Mouse (Mus musculus): ENCODE results near the gene Wrnip1. TPM values are rescaled to one million over a fixed set of nuclear protein-coding genes. Genes with fewer than 3 reads are reported as not detected.

The Wrnip1 gene
- polyA plus RNA-seq, 1 experiment from 2014 or later: 19.4 TPM

- no peak overlapping the region for H3K4me3 ChIP-seq
- 77% methylated on average over 2 of the region's 2 CpGs for WGBS
- no peaks in the 10 kb centered on the region for H3K4me1 ChIP-seq (replicated peaks)
- H3K9me3 ChIP-seq: no peaks in the 10 kb centered on the region
- no peak for DNase-seq (ENCODE audit: low spot score)
- H3K36me3 ChIP-seq: no peaks in the 10 kb centered on the region
- no peaks in the 10 kb centered on the region for H3K27me3 ChIP-seq (ENCODE audit: insufficient read depth, poor library complexity, severe bottlenecking)
- H3K27ac ChIP-seq: no peak overlapping the region
Measured at GRCm38 (mm10) chr13:32787584-32787983, 14.3 kb upstream of the Wrnip1 start.

- WGBS: 84% methylated on average over 4 of the region's 4 CpGs
- no peaks in the 10 kb centered on the region for H3K36me3 ChIP-seq
- H3K27me3 ChIP-seq (ENCODE audit: insufficient read depth, poor library complexity, severe bottlenecking): no peaks in the 10 kb centered on the region
- H3K27ac ChIP-seq: no peak overlapping the region
- H3K9me3 ChIP-seq: no peaks in the 10 kb centered on the region
- no peaks in the 10 kb centered on the region for H3K4me1 ChIP-seq (replicated peaks)
- DNase-seq (ENCODE audit: low spot score): no peak
- H3K4me3 ChIP-seq: no peak overlapping the region
Measured at GRCm38 (mm10) chr13:32789781-32790180, 12.1 kb upstream of the Wrnip1 start.

GRCm38 (mm10) chr13:32794619-32795018 is 7.2 kb upstream of the Wrnip1 start:
- H3K27ac ChIP-seq: no peak overlapping the region
- H3K27me3 ChIP-seq (ENCODE audit: insufficient read depth, poor library complexity, severe bottlenecking): no peaks in the 10 kb centered on the region
- no peak for DNase-seq (ENCODE audit: low spot score)
- H3K9me3 ChIP-seq: no peaks in the 10 kb centered on the region
- 77% methylated on average over 2 of the region's 2 CpGs for WGBS
- no peaks in the 10 kb centered on the region for H3K36me3 ChIP-seq
- no peaks in the 10 kb centered on the region for H3K4me1 ChIP-seq (replicated peaks)
- H3K4me3 ChIP-seq: no peak overlapping the region

GRCm38 (mm10) chr13:32795166-32795565 is 6.7 kb upstream of the Wrnip1 start:
- Histone ChIP-seq H3K4me1 (replicated peaks) (no peaks in the 10 kb centered on the region), H3K9me3 (no peaks in the 10 kb centered on the region), H3K27me3 (ENCODE audit: insufficient read depth, poor library complexity, severe bottlenecking) (no peaks in the 10 kb centered on the region), H3K4me3 (no peak overlapping the region), H3K27ac (no peak overlapping the region), H3K36me3 (no peaks in the 10 kb centered on the region)
- 88% methylated on average over 5 of the region's 5 CpGs for WGBS
- no peak for DNase-seq (ENCODE audit: low spot score)

GRCm38 (mm10) chr13:32797085-32797484 is 4.8 kb upstream of the Wrnip1 start:
- DNase-seq (ENCODE audit: low spot score): no peak
- 81% methylated on average over 1 of the region's 1 CpGs for WGBS
- H3K9me3 ChIP-seq: no peaks in the 10 kb centered on the region
- no peak overlapping the region for H3K4me3 ChIP-seq
- H3K27me3 ChIP-seq (ENCODE audit: insufficient read depth, poor library complexity, severe bottlenecking): no peaks in the 10 kb centered on the region
- no peaks in the 10 kb centered on the region for H3K36me3 ChIP-seq
- peaks cover 8% of the 10 kb centered on the region for H3K4me1 ChIP-seq (replicated peaks)
- H3K27ac ChIP-seq: no peak overlapping the region

GRCm38 (mm10) chr13:32799131-32799530 is 2.7 kb upstream of the Wrnip1 start:
- H3K9me3 ChIP-seq: no peaks in the 10 kb centered on the region
- DNase-seq (ENCODE audit: low spot score): no peak
- H3K4me1 ChIP-seq (replicated peaks): peaks cover 28% of the 10 kb centered on the region
- H3K27ac ChIP-seq: no peak overlapping the region
- no peaks in the 10 kb centered on the region for H3K27me3 ChIP-seq (ENCODE audit: insufficient read depth, poor library complexity, severe bottlenecking)
- H3K4me3 ChIP-seq: no peak overlapping the region
- 69% methylated on average over 2 of the region's 2 CpGs for WGBS
- no peaks in the 10 kb centered on the region for H3K36me3 ChIP-seq

- H3K27me3 ChIP-seq (ENCODE audit: insufficient read depth, poor library complexity, severe bottlenecking): no peaks in the 10 kb centered on the region
- peak overlapping the region; percentile 89 for H3K27ac ChIP-seq
- no peaks in the 10 kb centered on the region for H3K9me3 ChIP-seq
- no peak for DNase-seq (ENCODE audit: low spot score)
- peaks cover 33% of the 10 kb centered on the region for H3K4me1 ChIP-seq (replicated peaks)
- peak overlapping the region; percentile 85 for H3K4me3 ChIP-seq
- H3K36me3 ChIP-seq: 0 out of 2 replicates have a peak, but pooled peaks cover under 1% of the 10 kb centered on the region
Measured at GRCm38 (mm10) chr13:32800859-32801258, 979 bp upstream of the Wrnip1 start.

GRCm38 (mm10) chr13:32802259-32803081 is 632 bp downstream of the Wrnip1 start, which contains the start of gene D930007J09Rik:
Gene D930007J09Rik, minus strand, starts transcription at chr13:32802849.
- peak within 1 kb of the TSS; percentile 85 for H3K4me3 ChIP-seq
- no peaks in the 10 kb centered on the region for H3K27me3 ChIP-seq (ENCODE audit: insufficient read depth, poor library complexity, severe bottlenecking)
- peak; percentile 69 for DNase-seq (ENCODE audit: low spot score)
- peaks cover 16% of the 10 kb centered on the region for H3K36me3 ChIP-seq
- H3K9me3 ChIP-seq: no peaks in the 10 kb centered on the region
- H3K4me1 ChIP-seq (replicated peaks): peaks cover 33% of the 10 kb centered on the region
- H3K27ac ChIP-seq: peak within 1 kb of the TSS; percentile 89
- WGBS: under 1% methylated on average over 95 of the region's 95 CpGs

GRCm38 (mm10) chr13:32803701-32804345 is 2.0 kb downstream of the Wrnip1 start:
- Histone ChIP-seq H3K36me3 (peaks cover 30% of the 10 kb centered on the region), H3K9me3 (no peaks in the 10 kb centered on the region), H3K4me1 (replicated peaks) (peaks cover 33% of the 10 kb centered on the region), H3K4me3 (peak overlapping the region; percentile 85), H3K27ac (no peak overlapping the region), H3K27me3 (ENCODE audit: insufficient read depth, poor library complexity, severe bottlenecking) (no peaks in the 10 kb centered on the region)
- 80% methylated on average over 4 of the region's 4 CpGs for WGBS
- DNase-seq (ENCODE audit: low spot score): no peak

GRCm38 (mm10) chr13:32806820-32807219 is 5.0 kb downstream of the Wrnip1 start:
- Histone ChIP-seq H3K4me3 (no peak overlapping the region), H3K27me3 (ENCODE audit: insufficient read depth, poor library complexity, severe bottlenecking) (no peaks in the 10 kb centered on the region), H3K27ac (no peak overlapping the region), H3K36me3 (peaks cover 50% of the 10 kb centered on the region), H3K9me3 (no peaks in the 10 kb centered on the region), H3K4me1 (replicated peaks) (peaks cover 26% of the 10 kb centered on the region)
- 91% methylated on average over 7 of the region's 7 CpGs for WGBS
- DNase-seq (ENCODE audit: low spot score): no peak

- peaks cover 20% of the 10 kb centered on the region for H3K4me1 ChIP-seq (replicated peaks)
- H3K4me3 ChIP-seq: no peak overlapping the region
- DNase-seq (ENCODE audit: low spot score): no peak
- H3K27me3 ChIP-seq (ENCODE audit: insufficient read depth, poor library complexity, severe bottlenecking): no peaks in the 10 kb centered on the region
- H3K36me3 ChIP-seq: peaks cover 51% of the 10 kb centered on the region
- H3K9me3 ChIP-seq: no peaks in the 10 kb centered on the region
- WGBS: 65% methylated on average over 3 of the region's 3 CpGs
- no peak overlapping the region for H3K27ac ChIP-seq
Measured at GRCm38 (mm10) chr13:32807624-32808023, 5.8 kb downstream of the Wrnip1 start.

GRCm38 (mm10) chr13:32819241-32819640 is 17.4 kb downstream of the Wrnip1 start:
- no peak for DNase-seq (ENCODE audit: low spot score)
- Histone ChIP-seq H3K36me3 (peaks cover 72% of the 10 kb centered on the region), H3K4me3 (no peak overlapping the region), H3K4me1 (replicated peaks) (no peaks in the 10 kb centered on the region), H3K9me3 (no peaks in the 10 kb centered on the region), H3K27ac (no peak overlapping the region), H3K27me3 (ENCODE audit: insufficient read depth, poor library complexity, severe bottlenecking) (no peaks in the 10 kb centered on the region)
- 88% methylated on average over 3 of the region's 3 CpGs for WGBS

GRCm38 (mm10) chr13:32819926-32820325 is 18.1 kb downstream of the Wrnip1 start:
- Histone ChIP-seq H3K36me3 (peaks cover 66% of the 10 kb centered on the region), H3K4me1 (replicated peaks) (no peaks in the 10 kb centered on the region), H3K27ac (no peak overlapping the region), H3K9me3 (no peaks in the 10 kb centered on the region), H3K4me3 (no peak overlapping the region), H3K27me3 (ENCODE audit: insufficient read depth, poor library complexity, severe bottlenecking) (no peaks in the 10 kb centered on the region)
- no peak for DNase-seq (ENCODE audit: low spot score)
- 89% methylated on average over 5 of the region's 5 CpGs for WGBS
